Mouse (Mus musculus) left cerebral cortex, postnatal 14 days (tissue): ENCODE data around the gene Tfcp2l1. TPM values are rescaled to one million over a fixed set of nuclear protein-coding genes. Genes with fewer than 3 reads are reported as not detected.
A peak's percentile ranks its signal among the peaks of the same experiment; 100 is the strongest.

ENCODE experiments used
- DNase-seq, 2 experiments: peaks; one replicate each; pipeline ENCODE4 v3.0.0; 2021 to 2022; ENCODE audit warnings: low spot score in 2 of 2, mixed read lengths in 1 of 2
- intact Hi-C: fragments of 180-260 bp; cut with DNase I; formaldehyde crosslinking; loops from one replicate; pipeline ENCODE4 v1.15.1; 2025
- total RNA-seq, 2 experiments: library from RNA; stranded (reverse); gene quantifications; 2 replicates each; pipeline ENCODE4 v1.2.3; 2021

The Tfcp2l1 gene
- total RNA-seq, 2 experiments from 2014 or later = 1.6 to 2.1 TPM

DNA sequence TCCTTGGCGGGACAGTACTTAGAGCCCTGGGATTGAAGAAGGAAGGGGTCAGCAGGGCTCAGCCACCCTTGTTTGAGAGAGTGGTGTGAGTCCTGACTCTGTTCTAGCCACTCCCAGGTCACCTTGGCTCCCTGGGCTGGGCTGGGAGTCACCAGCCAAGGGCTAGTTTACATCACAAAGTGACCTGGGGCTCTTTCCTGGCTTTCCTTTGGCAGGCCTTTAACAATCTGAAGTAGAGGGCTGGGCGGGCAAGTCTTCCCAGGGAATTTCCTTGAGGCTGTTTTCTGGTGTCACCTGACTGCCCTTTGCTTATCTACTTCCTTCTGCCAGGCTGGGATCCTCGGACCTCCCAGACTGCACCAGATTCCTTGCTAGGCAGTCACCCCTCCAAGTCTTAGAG lies 20.3 kb downstream of the Tfcp2l1 start:
- DNase-seq = no peak
- intact Hi-C loops = no loop called here

DNA sequence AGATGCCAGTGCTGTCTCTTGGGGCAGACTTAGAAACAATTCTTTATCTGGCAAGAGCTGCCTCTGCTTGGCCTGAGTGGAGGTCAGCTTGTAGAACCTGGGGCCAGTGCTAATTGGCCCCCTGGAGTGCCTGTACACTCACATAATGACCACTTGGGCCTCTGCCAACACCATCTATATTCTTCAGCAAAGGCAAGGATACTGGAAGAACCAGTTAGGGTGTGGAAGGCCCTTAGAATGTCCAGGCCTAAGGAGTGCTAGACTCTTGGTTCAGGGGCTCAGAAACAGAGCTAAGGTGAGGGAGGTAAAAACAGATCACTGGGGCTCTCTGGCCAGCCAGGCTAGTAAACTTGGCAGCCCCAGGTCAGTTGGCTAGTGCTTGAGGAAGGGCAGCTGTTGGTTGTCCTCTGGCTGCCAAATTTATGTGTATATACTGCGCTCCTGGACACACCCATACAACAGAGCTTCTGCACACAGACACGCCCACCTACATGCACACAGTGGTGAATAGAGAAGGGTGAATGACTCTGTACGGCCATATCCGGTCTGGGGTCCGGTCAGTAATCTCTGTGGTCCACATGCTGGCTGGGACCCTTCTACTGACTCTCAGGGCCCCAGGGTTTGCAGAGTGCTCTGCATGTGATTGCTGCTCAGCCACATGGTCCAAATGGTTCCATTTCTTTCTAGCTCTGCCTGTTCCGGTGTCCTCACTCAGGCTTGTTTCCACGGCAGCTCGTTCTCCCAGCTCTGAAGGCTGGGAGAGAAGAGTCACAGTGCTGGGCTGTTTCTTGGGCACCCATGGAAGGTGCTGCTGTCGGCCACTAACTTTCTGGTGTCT lies 22.4 kb downstream of the Tfcp2l1 start:
- intact Hi-C loops = no loop called here
- DNase-seq = no peak

DNA sequence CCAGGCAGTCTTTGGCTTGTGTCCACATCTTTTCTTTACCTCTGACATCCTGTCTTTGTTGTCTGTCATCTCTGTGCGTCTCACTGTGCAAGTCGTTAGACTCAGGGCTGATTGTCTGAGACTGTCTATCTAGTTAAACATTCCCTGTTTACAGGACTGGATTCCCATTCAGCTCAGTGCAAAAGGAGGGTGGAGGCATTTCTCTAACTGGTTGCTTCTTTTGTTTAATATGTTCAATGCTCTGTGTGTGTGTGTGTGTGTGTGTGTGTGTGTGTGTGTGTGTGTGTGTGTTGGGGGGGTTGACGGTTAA lies 23.0 kb downstream of the Tfcp2l1 start:
- intact Hi-C loops = no loop called here
- DNase-seq = no peak

DNA sequence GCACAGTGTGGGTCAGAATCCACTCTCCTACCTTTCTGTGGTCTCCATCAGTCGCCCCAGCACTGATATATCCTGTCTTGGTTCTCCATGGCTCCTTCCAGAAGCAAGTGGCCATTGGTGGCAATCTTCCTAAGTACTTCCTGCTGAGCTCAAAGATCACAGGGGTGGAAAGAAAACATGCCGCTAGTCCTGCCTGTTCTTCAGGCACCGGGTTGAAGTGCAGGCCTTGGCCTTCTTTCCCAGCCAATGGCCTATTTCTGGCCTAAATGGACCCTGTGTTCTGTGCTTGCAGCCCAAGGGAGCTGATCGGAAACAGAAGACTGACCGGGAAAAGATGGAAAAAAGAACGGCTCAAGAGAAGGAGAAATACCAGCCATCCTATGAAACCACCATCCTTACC lies 31.0 kb downstream of the Tfcp2l1 start:
- no peak for DNase-seq
- intact Hi-C loops = no loop called here

DNA sequence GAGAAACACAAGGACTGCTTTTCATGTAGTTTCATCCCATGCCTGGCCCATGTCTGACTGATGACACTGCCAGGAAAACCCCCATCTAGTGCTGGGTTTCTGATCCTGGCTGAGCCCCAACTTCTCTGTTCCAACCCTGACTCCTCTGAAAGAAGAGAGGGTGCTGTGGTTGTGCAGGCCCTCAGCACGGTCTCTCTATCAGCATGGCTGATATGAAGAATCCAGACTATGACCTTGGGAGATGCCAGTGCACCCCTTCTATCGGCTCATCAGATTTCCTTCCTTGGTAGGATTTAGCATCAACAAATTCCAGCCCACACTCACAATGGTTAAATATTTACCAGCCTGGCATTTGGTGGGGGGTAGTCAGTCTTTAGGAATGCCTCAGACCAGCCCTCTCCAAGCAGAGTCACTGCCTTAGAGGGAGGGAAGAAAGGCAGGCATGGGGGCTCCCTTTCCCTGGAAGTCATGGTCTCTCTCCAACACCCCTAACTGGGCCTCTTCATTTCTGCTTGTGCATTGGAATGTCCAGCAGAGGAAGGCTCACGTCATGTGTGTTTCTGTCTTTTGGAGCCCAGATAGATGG lies 33.2 kb downstream of the Tfcp2l1 start:
- intact Hi-C loops = no loop called here
- no peak for DNase-seq

DNA sequence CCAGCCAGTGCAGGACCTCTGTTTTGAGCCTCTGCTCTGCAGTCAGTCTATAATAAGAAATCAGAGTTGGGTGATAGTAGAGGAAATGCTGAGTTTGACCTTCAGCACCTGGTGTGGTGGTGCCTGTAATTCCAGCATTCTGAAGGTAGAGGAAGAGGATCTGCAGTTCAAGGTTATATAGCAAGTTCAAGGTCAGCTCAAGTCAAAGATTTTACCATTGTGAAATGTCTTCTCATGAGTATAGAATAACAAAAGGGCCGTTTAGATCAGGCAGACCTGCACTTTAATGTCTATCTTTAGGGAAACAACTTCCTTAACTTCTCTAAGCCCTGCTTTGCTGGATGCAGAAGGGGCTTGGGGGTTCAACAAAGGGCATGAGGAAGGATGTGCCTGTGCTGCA lies 35.3 kb downstream of the Tfcp2l1 start:
- intact Hi-C loops = no loop called here
- no peak for DNase-seq

DNA sequence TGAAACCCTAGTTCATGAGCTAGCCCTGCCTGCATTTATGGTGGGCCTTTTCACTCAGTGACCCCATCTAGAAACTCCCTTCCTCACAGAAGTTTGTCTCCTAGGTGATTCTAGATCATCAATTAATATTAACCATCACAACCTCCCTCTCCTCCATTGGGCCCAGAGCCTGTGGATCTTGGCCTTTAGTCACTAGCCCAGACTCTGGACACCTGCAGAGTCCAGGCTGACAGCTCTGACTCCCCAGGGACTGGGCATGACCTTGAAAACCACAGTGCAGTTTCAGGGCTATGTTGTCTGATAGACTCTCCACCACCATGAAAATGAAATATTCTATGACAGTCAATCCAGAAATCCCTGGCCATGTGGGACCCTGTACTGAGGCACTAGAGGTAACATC lies 39.8 kb downstream of the Tfcp2l1 start:
- DNase-seq = no peak
- intact Hi-C loops = no loop called here

DNA sequence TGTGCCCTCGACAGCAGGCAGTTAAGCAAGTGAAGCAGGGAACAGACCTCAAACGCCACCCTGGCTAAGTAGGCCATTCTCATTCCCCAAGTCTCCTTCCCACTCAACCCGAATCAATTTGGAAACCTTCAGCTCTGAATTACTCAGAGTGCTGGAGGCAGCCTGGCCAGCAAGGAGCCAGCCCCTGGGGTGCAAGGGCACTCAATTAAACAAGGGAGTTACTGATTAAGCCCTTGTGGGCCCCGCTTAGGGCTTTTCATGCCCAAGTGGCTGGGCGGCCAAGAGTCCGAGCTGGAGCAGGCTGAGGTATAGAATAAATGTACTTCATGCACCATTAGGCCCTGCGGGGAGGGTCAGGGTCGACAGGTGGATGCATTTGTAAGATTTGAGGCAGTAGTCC lies 44.5 kb downstream of the Tfcp2l1 start:
- DNase-seq = peak in 1 of 2 experiments; percentile 8

DNA sequence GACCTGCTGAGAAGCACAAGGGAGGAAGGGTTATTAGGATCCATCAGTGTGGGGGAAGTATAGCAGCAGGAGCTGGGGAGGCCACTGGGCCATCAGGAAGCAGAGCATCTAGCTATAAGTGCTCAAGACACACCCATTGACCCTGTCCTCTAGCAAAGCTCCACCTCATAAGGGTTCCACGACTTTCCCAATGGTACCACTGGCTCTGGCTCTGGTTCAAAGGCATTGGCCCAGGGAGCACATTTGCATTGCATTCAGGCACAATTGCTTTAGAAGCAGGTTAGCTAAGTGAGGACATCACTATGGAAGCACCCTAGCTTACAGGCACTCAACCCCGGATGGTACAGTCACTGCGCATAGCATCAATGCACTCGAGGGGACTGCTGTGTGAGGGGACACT lies 46.4 kb downstream of the Tfcp2l1 start:
- no peak for DNase-seq
- intact Hi-C loops = no loop called here

More for the DNA sequence above, 44.5 kb downstream of the Tfcp2l1 start:
- intact Hi-C loops = no loop called here

DNA sequence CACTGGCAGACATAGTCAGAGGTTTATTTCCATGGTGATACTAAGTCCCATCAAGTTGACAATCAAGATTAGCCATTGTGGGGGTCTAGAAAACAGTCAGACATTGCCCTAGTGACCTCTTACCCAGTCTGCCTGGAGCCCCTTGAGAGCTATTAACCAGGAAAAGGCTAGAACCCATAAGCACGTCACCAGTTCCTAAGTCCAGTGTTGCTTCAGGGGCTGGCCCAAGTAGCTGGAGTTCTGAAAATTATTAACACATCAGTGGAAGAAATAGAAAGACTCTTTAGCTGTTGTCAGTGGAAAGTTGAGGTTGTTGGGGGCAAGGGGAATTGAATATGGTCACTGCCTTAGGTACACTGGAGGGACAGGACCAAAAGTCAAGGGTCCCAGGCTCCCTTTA lies 54.2 kb downstream of the Tfcp2l1 start:
- intact Hi-C loops = no loop called here
- DNase-seq = no peak

DNA sequence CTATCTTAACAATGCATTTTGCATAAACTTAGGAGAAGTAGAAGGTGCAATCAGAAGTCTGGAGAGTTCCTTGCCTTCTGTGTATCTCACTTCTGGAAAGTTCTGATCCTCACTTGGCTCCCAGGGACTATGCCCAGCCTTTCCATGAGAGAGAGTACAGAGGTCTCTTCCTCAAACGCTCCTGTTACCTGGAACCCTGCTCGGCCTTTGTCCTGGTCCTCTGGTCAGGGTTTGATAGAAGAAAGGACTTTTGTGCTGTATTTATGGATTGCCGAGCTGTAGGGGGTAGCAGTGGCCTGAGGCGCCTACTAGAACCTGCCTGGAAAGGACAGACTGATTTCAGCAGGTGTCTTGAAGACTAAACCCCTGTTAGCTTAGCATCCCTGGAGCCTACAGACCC lies 55.9 kb downstream of the Tfcp2l1 start:
- intact Hi-C loops = no loop called here
- DNase-seq = no peak

DNA sequence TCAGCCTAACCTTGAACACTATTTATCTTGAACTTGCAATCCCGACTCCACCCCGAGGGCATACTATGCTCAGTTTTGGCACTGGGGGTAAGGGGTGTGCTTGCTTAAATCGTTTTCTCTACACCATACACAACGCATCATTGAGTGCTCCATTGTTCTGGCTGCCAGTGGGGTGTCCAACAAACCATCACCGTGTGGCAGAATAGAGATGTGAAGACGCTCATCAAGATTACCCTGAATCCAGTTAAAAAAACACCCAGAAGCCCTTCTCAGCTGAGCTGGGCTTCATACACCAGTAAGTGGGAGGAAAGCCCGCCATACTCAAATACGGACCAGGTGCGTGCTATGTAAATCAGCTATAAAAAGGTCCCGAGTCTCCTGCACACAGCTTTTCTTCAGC lies 60.0 kb downstream of the Tfcp2l1 start:
- no peak for DNase-seq
- intact Hi-C loops = no loop called here

DNA sequence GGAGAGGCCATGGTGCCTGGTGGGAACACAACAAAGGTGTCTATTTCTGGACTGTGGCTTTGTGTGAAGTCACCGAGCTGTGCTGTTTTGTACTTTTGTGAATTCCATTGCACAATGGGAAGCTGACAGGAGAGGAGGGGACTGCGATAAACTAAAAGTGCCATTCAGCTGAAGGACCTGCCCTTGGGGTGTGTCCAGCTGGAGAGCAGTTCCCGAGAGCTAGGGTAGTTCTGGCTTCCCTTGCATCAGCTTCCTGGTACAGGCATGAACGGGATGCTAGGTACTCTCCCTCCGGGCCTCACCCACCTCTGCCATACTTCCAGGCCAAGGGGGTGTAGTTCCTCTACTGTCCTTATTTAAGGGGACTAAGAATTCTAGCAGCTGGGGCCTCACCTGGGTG lies 62.1 kb downstream of the Tfcp2l1 start:
- DNase-seq = no peak
- intact Hi-C loops = no loop called here

DNA sequence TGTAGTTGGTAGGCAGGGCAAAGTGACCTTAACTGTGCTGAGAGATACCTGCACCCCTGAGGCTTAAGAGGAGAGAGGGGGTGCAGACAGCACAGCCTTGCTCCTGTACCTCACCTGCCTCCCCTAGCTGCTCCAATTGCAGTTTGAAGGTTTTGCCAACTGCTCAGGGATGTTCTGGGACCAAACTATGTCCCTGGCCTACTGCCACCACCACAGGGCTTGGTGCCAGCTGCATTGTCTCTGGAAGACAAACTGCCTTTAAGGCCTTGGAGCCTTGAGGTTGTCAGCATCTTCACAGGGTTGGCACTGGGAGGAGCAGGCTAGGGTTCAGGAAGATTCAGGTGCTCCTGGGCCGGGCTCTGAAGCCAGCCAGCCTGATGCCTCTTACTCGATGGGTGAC lies 66.7 kb downstream of the Tfcp2l1 start:
- DNase-seq = no peak
- intact Hi-C loops = no loop called here

DNA sequence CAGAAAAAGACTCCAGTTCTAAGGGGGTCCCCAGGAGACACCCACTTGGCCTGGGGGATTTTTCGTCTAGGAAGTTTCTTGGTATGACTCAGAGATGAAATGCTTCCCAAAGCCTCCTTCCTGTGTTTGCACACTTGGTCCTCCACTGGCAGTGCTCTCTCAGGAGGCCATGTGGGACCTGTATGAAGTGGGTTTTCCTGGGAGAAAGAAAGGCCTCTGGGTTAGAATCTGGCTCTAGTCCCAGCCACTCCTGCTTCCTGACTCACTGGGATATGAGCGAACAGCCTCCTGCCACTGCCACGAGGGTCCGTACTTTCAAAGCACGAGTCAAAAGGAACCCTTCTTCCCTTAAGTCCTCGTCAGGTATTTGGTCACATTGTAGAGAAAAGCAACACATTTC lies 70.2 kb downstream of the Tfcp2l1 start:
- DNase-seq = no peak
- intact Hi-C loops = no loop called here

DNA sequence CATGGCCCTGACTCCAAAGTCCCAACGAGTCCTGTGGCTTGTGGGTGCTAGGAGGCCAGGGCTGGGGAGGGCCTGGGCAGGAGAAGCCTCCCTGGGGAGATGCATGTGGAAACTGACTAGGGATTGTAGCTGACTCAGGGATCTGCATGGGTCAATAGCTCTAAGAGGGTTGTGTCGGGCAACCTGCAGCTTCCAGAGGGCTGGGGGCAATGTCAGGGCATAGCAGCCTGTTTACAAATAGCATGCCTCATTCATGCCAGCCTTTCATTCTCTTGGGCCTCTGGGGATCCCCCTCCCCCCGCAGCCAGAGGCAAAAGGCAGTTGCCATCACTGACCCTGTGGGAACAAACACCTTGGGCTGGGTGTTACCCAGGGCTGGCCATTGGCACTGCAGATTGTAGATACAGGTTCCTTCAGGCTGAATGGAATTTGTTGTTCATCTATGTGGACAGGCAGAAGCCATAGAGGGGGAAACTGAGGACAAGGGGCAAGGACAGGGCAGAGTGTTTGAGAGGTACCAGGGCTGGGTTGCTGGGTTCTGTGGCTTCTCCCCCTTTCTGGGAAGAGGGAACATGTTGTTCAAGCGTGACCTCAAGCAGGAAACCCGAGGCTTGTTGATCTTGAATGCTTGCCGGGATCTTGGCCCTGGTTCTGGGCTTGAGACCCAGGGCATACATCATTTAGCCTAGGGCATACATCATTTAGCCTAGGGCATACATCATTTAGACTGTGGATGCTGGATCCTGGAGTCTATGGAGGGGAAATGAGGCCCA lies 71.6 kb downstream of the Tfcp2l1 start:
- intact Hi-C loops = no loop called here
- DNase-seq = no peak

DNA sequence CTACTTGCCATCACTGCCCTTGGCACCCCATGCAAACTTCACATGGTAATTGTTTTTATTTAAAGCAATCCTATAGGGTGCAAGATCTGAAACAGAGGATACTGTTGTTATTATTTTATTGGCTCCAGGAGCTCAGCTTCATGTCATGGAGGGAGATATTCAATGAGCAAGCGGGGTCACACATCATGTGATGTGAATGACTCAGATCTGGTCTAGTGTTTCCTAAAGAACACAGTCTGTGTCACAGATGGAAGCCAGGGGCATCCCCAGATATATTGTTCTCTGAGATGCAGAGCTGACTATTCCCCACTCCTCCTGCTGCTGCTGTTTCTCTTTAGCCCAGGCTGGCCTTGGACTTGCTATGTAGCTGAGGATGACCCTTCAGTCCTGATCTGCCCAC lies 72.2 kb downstream of the Tfcp2l1 start:
- intact Hi-C loops = no loop called here
- no peak for DNase-seq

DNA sequence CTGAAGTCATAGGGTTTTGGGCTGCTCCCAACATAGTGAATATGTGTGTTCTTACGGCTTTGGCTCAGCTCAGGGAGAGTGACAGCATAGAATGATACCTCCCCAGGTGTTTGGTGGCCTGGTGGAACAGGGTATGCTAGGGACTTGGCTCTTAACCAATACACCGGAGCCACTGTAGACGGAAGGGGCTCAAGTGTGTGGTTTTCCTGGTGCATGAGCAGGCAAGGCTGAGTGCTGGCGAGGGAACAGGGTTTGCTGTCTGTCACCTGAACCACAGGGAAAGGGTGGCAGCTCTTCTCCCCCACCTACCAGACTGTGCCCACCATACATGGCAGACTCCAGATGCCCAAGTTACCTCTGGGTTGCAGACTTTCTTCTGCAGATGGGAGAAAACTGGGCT lies 83.9 kb downstream of the Tfcp2l1 start:
- DNase-seq = no peak
- intact Hi-C loops = no loop called here

DNA sequence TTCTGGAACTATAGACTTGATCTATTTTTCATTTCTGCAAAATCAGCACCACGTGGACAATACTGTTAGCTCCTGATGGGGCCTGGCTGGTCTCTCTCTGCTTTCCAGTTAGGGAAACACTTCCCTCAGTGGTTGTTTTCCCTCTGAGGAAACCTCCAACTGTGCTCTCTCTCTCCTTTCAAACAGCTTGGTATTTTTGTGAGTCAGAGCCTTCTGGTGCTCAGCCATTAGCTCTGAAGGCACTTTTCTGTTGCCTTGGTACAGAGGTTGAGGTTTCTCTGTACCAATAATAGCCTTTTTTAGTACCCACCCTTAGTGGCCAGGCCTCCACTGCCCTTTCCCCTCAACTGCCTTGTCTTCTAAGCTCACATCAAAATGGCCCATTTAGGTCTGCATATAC lies 88.5 kb downstream of the Tfcp2l1 start:
- DNase-seq = peak in 1 of 2 experiments; percentile 7
- intact Hi-C loops = no loop called here

DNA sequence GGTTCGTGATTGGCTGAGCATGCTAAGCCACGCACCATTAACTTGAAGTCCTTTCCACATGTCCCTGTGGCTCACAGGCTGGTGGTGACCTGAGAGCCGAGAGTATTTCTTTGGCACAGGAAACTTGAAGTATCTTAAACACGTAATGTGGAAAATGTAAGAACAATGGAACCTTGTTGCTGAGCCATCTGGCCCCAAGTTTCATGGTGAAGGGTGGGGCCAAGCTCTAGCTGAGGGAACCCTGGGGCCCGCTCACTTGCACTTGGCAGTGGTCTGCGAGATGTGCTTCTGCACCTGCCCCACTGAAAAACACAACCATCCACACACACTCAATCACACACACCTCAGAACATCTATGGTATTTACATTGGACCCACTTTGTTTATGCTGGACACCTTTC lies 90.3 kb downstream of the Tfcp2l1 start:
- intact Hi-C loops = no loop called here

DNA sequence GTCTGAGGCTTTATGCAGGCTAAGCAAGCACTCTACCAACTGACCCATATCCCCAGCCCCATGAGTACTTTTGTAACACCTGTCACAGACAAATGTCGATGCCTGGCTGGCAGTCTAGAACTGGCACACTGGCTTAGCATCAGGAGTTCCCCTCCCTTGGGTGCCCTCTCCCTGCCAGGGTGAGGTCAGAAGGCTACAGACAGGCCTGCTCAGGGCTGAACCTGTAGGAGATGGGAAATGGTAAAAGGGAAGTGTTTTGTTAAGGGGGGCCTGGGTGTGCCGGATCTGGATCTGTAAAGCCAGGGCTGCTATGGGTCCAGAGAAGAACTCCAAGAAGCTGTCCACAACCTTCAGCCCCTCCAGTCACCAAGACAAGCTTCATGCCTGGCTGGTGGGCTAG lies 92.0 kb downstream of the Tfcp2l1 start:
- DNase-seq = no peak
- intact Hi-C loops = no loop called here

More for the DNA sequence above, 90.3 kb downstream of the Tfcp2l1 start:
- DNase-seq = no peak
